Mouse (Mus musculus) urinary bladder, postnatal 4 days (tissue): ENCODE measurements around the gene Stard3.

ENCODE experiments used
- DNase-seq, 2 experiments: peaks; one replicate each; pipeline ENCODE4 v3.0.0; 2021 to 2022; ENCODE audit warnings: low spot score in 2 of 2

Gene Stard3

GRCm38 (mm10) chr11:98347385-98348082 lies 10.6 kb upstream of the Stard3 start:
- no peak for DNase-seq

- DNase-seq: peak in 1 of 2 experiments; percentile 33
Measured at GRCm38 (mm10) chr11:98348083-98348961, 9.8 kb upstream of the Stard3 start, which contains the start of gene Ppp1r1b. Gene Ppp1r1b (plus strand): TSS chr11:98348404.

DNA sequence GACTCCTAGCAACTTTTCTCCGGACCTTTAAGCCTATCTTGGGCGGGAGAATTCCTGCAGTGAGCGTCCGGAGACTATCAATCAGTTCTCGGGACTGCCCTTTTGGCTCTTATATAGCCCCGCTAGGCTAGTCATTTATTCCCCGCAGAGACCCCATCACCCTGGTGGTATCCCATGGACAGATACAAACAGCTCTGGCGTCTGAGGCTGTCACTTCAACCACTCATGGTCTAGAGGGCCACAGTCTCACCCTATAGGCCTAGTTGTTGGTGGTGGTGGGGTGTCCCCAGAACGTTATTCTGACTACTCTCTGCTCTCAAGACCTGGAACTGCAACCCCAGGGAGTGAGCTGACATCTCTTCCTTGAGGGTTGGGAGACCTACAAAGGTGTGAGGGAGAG lies 8.9 kb upstream of the Stard3 start:
- DNase-seq: no peak

- DNase-seq: no peak
Measured at GRCm38 (mm10) chr11:98352272-98352990, 5.7 kb upstream of the Stard3 start.

GRCm38 (mm10) chr11:98353651-98354211 lies 4.4 kb upstream of the Stard3 start:
- DNase-seq: no peak

DNA sequence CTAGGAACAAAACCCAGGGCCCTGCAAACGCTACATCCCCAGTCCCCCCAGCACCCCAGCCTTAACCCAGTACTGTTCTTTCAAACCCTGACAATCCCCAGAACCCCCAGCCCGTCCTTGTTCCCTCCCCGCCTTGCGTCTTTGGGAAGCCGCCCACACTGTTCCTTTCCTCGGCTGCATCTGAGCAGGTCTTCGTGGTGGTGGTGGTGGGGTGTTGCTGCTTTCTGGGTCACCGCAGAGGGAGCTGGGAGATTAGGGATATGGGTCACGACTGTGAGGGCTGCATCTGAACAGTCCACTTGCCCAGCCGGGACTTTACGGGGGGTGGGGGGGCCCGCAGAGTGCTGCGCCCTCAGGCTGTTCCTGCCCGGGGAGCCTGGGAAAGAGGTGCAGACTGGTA lies 3.7 kb upstream of the Stard3 start:
- no peak for DNase-seq

GRCm38 (mm10) chr11:98355732-98356299 lies 2.4 kb upstream of the Stard3 start:
- no peak for DNase-seq

DNA sequence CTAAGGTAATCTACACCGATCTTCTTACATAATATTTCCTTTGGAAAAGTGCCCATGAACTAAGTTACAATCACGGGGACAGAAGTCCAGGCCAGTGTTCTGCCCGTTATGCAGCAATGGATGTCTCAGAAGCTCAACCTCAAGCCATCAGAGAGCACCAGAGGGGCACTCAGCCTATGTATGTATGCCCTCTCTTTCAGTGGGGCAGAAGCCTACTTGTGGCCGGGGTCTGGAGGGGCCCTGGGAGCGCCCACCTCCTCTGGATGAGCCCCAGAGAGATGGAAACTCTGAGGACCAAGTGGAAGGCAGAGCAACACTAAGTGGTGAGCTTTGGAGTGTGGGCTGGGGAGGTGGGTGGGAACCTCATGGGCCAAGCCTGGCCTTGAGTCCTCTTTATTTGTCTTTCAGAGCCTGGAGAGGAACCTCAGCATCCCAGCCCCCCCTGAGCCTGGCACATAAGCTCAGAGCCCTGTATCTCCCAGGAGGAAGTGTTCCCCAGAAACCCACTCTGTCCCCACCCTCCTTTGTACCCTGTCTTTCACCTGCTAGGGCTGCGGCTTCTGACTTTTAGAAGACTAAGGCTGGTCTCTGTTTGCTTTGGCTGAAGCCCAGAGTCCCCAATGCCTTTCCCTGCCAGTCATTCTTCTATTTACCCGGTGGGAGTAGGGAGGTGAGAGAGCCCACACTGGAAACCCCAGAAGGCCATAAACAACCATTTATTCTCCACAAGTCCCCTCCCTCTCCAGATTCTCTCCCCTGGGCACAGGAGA lies 1.4 kb upstream of the Stard3 start:
- DNase-seq: no peak

DNA sequence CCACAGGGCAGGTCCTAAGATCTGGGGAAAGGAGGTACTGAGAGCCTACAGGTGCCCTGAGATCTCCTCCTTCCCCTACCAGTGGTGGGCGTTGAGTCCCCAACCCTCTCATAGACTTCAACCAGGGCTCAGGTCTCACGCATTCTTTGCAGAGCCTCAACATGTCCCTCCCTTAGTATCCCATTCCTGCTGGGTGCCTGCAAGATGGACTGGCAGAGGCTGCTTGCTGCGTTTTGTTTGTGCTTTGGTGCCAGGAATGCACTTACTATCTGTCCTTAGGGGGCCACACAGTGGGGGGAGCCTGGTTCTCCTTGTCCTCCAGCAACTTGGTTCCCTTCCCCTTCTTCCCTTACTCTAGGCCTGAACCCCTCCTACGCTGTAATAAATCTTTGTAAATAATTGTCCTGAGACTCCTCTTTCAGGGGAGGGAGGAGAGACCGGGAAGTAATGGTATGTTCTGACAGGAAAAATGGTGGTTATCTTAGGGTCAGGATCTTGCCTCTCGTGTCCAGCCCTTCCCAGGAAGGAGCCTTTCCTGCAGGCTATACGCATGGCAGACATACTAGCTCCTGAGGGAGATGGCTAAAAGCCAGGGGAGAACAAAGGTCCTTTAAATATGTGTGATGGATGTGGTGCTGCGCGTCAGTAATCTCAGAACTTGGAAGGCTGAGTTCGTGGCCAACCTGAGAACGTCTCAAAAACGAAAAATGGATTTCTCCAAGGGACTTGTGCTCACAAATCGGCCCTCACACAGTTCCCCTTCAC lies 590 bp upstream of the Stard3 start:
- DNase-seq: no peak

DNA sequence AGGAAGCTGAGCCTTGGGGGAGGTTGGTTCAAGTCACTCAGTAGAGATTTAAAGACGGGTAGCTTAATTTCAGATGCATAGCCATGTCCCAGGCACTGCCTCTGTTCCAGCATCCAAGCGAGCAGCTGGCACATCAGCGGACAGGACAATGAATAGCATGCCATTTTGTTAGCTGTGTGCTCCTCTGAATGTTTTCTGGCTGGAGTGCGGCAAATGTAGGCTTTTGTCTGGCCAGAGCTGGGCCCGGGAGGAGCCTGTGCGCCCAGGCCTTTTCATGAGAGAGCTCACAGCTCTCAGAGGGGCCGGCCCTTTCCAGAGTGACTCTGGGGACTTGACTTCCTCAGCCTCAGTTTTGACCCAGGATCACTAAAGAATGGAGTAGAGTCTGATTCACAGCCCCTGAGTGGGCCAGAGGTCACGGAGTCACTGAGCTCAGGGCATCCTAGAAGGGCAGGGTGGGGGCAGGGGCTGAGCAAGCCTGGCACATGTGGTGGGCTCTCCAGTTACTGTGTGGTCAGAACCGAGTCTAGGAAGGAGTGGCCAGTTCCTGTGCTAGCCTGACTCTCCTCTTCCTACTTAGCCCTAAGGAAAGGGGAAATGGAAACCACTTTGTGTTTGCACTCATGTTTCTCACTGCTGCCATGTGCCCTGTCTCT lies 2.8 kb downstream of the Stard3 start:
- no peak for DNase-seq

GRCm38 (mm10) chr11:98363817-98364216 lies 5.6 kb downstream of the Stard3 start:
- no peak for DNase-seq

DNA sequence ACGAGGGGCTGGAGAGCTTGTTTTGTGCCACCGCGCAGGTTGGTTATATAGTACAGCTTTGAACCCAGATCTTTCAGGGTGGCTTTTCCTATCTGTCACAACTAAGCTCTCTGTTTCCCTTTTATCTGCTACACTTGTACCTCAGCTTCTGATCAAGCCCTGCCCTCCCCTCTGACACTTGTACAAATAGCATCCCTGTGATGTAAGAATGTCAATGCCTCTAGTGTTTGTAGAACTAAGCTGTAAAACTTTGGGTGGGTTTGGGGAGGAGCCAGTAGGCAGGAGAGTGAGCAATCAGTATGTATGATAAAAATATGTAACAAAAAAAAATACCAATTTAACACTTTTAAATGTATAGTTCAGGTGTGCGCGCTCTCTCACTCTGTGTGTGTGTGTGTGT lies 6.2 kb downstream of the Stard3 start:
- no peak for DNase-seq

DNA sequence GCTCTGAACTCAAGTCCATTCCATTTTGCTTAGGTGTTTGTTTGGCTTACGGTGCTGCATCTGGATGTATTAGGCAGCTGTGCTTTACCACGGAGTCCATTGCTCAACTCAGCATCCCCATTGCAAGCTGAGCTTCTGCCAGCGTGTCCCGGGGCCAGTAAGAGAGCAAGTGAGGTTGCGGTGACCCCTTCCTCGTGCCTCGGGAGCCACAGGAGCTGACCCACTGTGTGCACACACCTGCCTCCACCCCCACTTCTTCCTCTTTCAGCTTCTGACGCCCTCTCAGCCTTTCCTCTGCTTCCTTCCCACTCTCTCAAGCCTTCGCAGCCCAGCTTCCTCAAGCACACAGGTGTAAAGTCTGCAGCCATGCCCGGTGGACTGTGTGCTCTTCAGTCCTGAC lies 8.1 kb downstream of the Stard3 start:
- DNase-seq: no peak

DNA sequence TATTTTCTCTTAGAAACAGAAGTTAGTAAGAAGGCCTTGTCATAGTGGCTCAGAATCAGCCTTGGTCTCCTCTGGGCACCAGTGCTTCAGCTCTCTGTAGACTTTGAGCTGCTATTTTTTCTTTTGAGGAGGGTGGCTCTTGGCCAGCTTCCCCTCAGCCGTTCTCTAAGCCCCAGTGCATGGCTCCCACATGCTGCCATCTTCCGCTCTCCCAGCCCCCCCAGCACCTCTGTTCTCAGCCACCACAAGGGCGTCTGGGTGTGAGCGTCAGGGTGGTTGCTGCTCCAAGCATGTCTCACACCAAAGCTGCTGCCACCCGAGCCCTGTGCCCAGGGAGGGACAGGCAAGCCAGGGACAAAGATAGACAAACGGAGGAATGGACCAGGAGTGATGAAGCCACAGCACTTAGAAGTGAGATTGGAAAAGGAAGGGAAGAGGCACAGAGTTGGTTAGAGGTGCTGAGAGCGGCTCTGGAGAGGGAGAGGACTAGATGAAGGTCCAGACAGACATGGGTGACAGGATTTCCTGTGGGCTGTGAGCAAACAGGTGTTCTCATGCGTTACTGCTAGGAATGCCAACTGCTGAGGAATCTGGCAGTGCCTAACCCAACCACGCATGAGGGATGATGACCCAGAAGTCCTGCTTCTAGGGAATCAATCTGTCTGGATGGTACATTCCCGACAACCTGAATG lies 9.1 kb downstream of the Stard3 start:
- no peak for DNase-seq

DNA sequence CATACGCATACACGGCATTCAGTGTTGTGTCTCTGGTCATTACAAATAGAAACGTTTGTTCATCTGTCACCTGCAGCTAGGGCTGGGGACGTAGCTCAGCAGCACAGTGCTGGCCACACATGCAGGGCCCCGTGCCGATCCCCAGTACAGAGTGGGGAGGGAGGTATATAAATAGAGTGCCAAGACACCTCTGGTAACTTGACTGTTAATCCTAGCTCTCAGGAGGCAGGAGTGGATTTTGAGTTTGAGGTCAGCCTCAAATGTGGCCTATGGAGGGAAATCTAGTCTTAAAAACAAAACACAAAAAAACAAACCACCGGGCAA lies 9.7 kb downstream of the Stard3 start:
- DNase-seq: no peak

GRCm38 (mm10) chr11:98369337-98369736 lies 11.2 kb downstream of the Stard3 start:
- DNase-seq: no peak

DNA sequence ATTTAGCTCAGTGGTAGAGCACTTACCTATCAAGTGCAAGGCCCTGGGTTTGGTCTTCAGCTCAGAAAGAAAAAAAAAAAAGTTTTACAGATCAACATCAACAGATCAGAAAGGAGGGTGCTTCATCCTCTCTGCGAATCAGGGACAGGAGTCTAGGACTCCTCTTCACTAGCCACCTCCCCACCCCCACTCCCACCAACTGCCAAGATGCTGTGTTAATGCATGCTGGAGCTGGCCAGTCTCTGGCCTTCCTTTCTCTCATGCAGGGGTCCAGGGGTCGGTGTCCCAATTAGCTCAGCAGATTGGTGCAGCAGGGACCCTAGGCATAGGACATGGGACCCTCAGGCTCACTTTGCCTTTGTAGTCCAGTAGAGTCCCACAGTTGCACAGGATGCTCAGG lies 12.4 kb downstream of the Stard3 start:
- no peak for DNase-seq

- DNase-seq: no peak
Measured at GRCm38 (mm10) chr11:98371556-98372240, 13.5 kb downstream of the Stard3 start.

- DNase-seq: no peak
Measured at GRCm38 (mm10) chr11:98372406-98372805, 14.2 kb downstream of the Stard3 start.
